In genomic region chr9:120944211-120944610, GRCm38 (mm10) we compare ENCODE assay signal across 35 mouse cellular contexts. TPM values are rescaled to one million over a fixed set of nuclear protein-coding genes. Genes with fewer than 3 reads are reported as not detected.
DNase-seq lines count a peak whose midpoint lies in the region; ATAC-seq lines count a peak whose summit lies in the region.
"Had no signal": no experiment of that assay in that cellular context is flagged by ENCODE, and none has a peak within 500 bp of the region (broad histone marks: within the 10 kb centered on the region; RNA-seq: fewer than 3 reads in every experiment).

No protein-coding gene starts in this region.

- peaks cover 27% of the 10 kb centered on the region; the same call in 1 of the 2 replicates for H3K36me3 ChIP-seq in liver, embryonic 15.5 days (replicated peaks)
- H3K36me3 ChIP-seq: heart, embryonic 15.5 days; hindbrain, embryonic 13.5 days; neural tube, embryonic 12.5 days had no signal

- no peak overlapping the region for H3K9ac ChIP-seq in liver, embryonic 15.5 days
- H3K9ac ChIP-seq: embryonic facial prominence, embryonic 13.5 days; forebrain, embryonic 13.5 days; heart, embryonic 15.5 days; hindbrain, embryonic 13.5 days; limb, embryonic 12.5 days; neural tube, embryonic 12.5 days had no signal

- H3K4me2 ChIP-seq in liver, embryonic 15.5 days: 0 out of 2 replicates have a peak overlapping the region, but pooled peaks have one; percentile 13
- H3K4me2 ChIP-seq: embryonic facial prominence, embryonic 13.5 days; forebrain, embryonic 13.5 days; heart, embryonic 15.5 days; hindbrain, embryonic 13.5 days; limb, embryonic 12.5 days; midbrain, embryonic 11.5 days; neural tube, embryonic 12.5 days had no signal

- H3K27me3 ChIP-seq in liver, embryonic 15.5 days: no peaks in the 10 kb centered on the region
- H3K27me3 ChIP-seq: CH12.LX; embryonic facial prominence, embryonic 13.5 days; forebrain, embryonic 13.5 days; heart, embryonic 15.5 days; hindbrain, embryonic 13.5 days; limb, embryonic 12.5 days; neural tube, embryonic 12.5 days had no signal

- H3K4me1 ChIP-seq in liver, embryonic 15.5 days (replicated peaks): peaks cover 77% of the 10 kb centered on the region

- no peak overlapping the region for H3K4me3 ChIP-seq in liver, embryonic 15.5 days (replicated peaks)
- H3K4me3 ChIP-seq: embryonic facial prominence, embryonic 13.5 days; erythroblast, embryonic 14.5 days; forebrain, embryonic 13.5 days; heart, embryonic 15.5 days; hindbrain, embryonic 13.5 days; limb, embryonic 12.5 days; myocyte; neural tube, embryonic 12.5 days had no signal

- intact Hi-C loops in heart, postnatal 36 days (cut with DNase I): no loop called here

- no peaks in the 10 kb centered on the region for H3K9me3 ChIP-seq in liver, embryonic 15.5 days (replicated peaks)
- H3K9me3 ChIP-seq: embryonic facial prominence, embryonic 13.5 days; forebrain, embryonic 13.5 days; heart, embryonic 15.5 days; hindbrain, embryonic 13.5 days; limb, embryonic 12.5 days; neural tube, embryonic 12.5 days had no signal

- ATAC-seq in liver, embryonic 15.5 days (ENCODE audit: insufficient read depth): peak; percentile 38; the same call in 1 of the 2 replicates
- no peak for ATAC-seq in monocyte, adult 5-6 weeks (replicated peaks; ENCODE audit: insufficient number of reproducible peaks, low FRiP score, low TSS enrichment, poor library complexity, severe bottlenecking)
- ATAC-seq: forebrain, embryonic 13.5 days; intestine, embryonic 16.5 days; midbrain, embryonic 16.5 days had no signal

- DNase-seq in heart, adult 11 months: peak; percentile 64
- no peak for DNase-seq in heart, postnatal 36 days
- peak; percentile 13 for DNase-seq in urinary bladder, adult 2 months (ENCODE audit: low spot score)
- no peak for DNase-seq in urinary bladder, postnatal 25 days (ENCODE audit: low spot score)
- DNase-seq in adrenal gland, postnatal 14 days: no peak
- no peak for DNase-seq in embryo, embryonic 10.5 days (ENCODE audit: low spot score)
- DNase-seq: adrenal gland, postnatal 10 days; cerebellum, adult 11 months; cerebellum, adult 9-10 months; cerebellum, postnatal 36 days; gastrocnemius, postnatal 10 days; heart, adult 18-20 months; kidney, adult 9 months; kidney, postnatal 14 days; layer of hippocampus, adult 9-11 months; lung, adult 2 months; lung, postnatal 10 days; right cerebral cortex, adult 18-20 months; thymus, adult 2 months; thymus, postnatal 36 days had no signal

- H3K27ac ChIP-seq in liver, embryonic 15.5 days (replicated peaks): no peak overlapping the region
- H3K27ac ChIP-seq: embryonic facial prominence, embryonic 13.5 days; forebrain, embryonic 13.5 days; heart, embryonic 15.5 days; hindbrain, embryonic 13.5 days; limb, embryonic 12.5 days; macrophage; neural tube, embryonic 12.5 days had no signal

- 22% methylated on average over 3 of the region's 3 CpGs for WGBS in liver, embryonic 15.5 days (ENCODE audit: insufficient replicate concordance)

RNA-seq across cellular contexts. Expression of gene Ctnnb1, which starts 15.2 kb away (rescaled TPM):
- total RNA-seq in heart, postnatal 36 days (2021): 100 to 1,000 TPM; 454 to 475 TPM
- 252 and 357 TPM in 2 replicates for polyA plus RNA-seq in urinary bladder, adult 2 months (2012; rRNA removed)
- 90.5 and 100 TPM in 2 replicates for polyA plus RNA-seq in liver, embryonic 15.5 days (2015; fragmentation: Nextera tagmentation; extraction: Ambion mirVana)
- total RNA-seq in adrenal gland, postnatal 14 days (2021): 696 and 727 TPM in 2 replicates
- 355 to 477 TPM (median 465 TPM) in 3 replicates for total RNA-seq in monocyte, adult 5-6 weeks (2017)

Comparison
In these comparisons a context has a peak if more than half of its experiments do, and no peak if none do; other contexts are left out.
1. DNase-seq: peak in heart, adult 11 months (single experiment) and urinary bladder, adult 2 months (single experiment); none in heart, postnatal 36 days (0 of 2), urinary bladder, postnatal 25 days (single experiment), adrenal gland, postnatal 14 days (single experiment) and embryo, embryonic 10.5 days (single experiment).